Mouse (Mus musculus): ENCODE results near the gene Rap1a.

Rap1a gene

DNA sequence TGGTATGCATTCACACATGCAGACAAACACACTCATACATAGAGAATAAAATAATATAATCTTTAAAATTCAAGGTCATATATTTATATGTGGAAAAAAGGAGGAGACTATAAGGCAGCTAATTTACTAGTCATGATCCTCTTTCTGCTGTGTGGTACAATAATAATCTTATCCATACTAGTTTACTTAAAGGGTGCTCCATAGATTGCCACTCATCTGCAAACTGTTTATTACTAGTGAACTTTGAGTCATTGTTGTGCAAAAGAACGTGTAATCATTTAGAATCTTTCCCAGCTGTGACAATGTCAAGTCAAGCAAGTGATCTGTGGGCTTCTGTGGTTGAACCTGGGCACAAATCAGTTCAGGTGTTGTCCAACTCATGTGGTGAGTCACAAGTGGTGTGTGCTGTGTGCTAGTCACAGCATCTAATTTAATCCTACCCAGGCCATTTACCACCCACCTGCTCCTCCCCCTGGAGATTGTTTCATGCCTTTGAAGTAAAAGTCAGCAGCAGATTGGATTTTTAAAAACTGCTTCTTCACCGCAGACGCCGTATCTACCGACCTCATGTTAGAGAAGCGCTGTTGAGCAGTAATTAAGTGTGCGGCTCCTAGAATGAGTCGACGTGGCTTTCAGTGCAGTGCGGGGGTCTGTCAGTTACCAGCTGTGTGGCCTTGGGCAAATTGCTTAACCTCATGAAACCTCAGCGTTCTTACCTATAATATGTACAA, 5.5 kb upstream of the Rap1a start:
- no peak for DNase-seq (ENCODE audit: low spot score in 2 of 2)

DNA sequence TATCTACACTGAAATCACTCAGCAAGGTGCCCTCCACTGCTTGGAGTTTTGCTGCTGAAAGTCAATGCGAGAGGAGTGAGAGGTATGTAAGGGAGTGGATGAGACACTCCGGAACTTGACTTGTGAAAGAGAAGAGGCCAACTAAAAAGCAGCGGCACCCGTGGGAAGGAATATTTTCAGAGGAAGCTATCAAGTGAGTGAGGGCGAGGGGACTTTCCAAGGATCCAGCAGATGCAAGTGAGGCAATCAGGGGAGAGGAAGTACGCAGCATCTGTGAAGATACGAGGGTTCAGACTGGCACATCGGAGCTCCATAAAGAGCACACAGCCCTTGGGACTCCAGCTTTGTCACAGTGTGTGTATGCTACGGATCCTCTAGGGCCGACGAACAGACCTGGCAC, 2.5 kb upstream of the Rap1a start:
- no peak for DNase-seq (ENCODE audit: low spot score in 2 of 2)

DNA sequence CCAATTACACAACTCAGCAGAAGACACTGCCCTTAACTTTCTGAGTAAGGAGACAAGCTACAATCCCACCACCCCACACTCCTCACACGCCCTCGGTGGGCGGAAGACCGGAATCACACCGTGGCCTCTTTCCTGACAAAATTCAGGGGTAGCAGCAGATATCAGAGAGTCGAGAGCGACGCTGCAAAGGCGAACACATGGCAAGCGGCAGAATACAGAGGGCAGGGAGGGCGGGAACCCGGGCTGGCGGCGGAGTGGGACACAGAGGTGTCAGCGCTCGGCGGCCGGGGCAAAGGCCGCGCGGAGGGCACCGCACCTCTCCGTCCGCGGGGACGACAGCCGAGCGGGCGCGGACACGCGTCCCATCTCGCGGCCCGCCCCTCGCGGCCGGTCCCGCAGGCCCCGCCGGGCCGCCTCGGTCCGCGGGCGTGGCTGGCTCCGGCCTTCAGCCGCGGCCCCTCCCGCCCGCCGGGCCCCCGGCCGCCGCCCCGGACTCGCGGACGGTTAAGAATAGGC, 403 bp downstream of the Rap1a start:
- DNase-seq (ENCODE audit: low spot score in 2 of 2), result peak in 1 of 2 experiments; percentile 32

GRCm38 (mm10) chr3:105800156-105800674, 921 bp downstream of the Rap1a start:
- DNase-seq (ENCODE audit: low spot score in 2 of 2), result no peak

GRCm38 (mm10) chr3:105799375-105799774, 1.8 kb downstream of the Rap1a start:
- no peak for DNase-seq (ENCODE audit: low spot score in 2 of 2)

DNA sequence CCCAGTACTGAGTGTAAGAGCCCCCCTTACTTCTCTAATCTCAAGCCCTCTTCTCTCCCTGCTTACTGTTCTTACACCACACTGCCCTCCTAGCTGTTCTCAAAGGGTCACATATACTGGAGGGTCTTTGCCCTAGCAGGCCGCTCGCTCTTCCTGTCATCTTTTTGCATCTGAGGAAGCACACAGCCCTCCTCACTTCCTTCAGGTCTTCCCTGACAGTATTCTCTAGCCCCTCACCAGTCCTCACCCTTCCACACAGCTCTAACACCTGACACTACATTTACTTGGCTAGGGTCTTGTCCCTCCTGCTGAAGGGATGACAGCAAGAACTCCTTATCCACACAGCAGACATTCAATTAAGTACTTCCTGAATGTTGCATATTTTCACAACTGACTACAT, 2.4 kb downstream of the Rap1a start:
- no peak for DNase-seq (ENCODE audit: low spot score in 2 of 2)

- no peak for DNase-seq (ENCODE audit: low spot score in 2 of 2)
These were observed 3.7 kb downstream of the Rap1a start for GRCm38 (mm10) chr3:105797427-105797826.

DNA sequence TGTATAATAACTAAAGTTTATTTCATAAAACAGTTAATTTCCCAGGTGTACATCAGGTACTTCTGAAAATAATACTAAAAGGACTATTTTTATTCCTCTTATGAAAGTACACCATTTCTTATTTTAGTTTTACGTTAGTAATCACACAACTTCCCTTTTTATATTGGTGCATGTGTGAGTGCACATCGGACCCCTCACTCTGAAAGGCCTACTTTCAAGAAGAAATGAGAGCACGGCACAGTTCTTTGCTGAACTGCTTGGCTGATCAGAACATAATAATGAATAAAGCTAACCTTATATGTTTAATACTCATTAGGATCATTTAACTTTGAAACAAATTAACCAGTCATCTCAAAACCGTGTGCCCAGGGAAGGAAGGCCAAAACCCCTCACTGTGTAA, 4.4 kb downstream of the Rap1a start:
- DNase-seq (ENCODE audit: low spot score in 2 of 2), result no peak

GRCm38 (mm10) chr3:105794309-105794708, 6.8 kb downstream of the Rap1a start:
- DNase-seq (ENCODE audit: low spot score in 2 of 2), result no peak

- no peak for DNase-seq (ENCODE audit: low spot score in 2 of 2)
These were observed 8.8 kb downstream of the Rap1a start for GRCm38 (mm10) chr3:105792309-105792708.

DNA sequence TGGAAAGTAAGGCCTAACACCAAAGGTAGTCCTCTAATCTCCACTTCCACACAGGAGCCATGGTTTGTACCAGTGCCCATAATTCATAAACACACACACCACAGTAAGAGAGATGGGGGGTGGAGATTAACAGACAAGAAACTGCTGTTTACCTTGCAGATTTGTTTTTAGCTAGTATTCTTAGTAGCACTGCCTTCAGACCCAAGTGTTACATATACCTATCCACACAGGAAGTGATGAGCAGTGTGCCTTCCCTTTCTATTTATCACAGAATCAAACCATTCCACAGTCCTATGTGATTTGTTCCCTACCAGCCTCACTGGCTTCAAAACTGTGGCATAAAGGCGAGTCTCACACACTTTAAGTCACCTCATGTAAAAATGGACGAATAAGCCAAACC, 10.0 kb downstream of the Rap1a start:
- DNase-seq (ENCODE audit: low spot score in 2 of 2), result no peak

GRCm38 (mm10) chr3:105790338-105790737, 10.8 kb downstream of the Rap1a start:
- DNase-seq (ENCODE audit: low spot score in 2 of 2), result no peak

DNA sequence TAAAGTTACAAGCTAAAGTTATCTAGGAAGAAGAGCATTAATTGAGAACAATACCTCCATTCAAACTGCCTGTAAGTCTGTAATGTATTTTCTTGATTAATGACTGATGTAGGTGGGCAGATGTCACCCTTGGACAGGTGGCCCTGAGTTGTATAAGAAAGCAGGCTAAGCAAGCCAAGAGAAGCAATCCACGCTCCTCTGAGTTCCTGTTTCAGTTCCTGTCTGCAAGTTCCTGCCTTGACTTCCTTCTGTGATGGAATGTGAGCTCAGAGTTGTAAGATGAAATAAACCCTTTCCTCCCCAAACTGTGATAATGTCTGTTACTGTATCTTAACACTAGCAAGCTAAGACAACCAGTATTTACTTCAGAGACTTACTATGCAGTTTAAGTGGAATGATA, 11.4 kb downstream of the Rap1a start:
- DNase-seq (ENCODE audit: low spot score in 2 of 2), result no peak

DNA sequence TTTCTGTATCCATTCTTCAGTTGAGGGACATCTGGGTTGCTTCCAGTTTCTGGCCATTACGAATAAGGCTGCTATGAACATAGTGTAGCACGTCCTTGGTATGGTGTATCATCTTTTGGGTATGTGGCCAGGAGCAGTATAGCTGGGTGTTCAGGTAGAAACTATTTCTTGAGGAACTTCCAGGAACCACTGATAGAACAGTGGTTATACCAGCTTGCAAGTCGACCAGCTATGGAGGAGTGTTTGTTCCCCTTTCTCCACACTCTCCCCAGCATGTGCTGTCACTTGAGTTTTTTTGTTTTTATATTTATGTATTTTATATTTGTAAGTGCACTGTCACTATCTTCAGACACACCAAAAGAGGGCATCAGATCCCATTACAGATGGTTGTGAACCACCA, 13.8 kb downstream of the Rap1a start:
- no peak for DNase-seq (ENCODE audit: low spot score in 2 of 2)

DNA sequence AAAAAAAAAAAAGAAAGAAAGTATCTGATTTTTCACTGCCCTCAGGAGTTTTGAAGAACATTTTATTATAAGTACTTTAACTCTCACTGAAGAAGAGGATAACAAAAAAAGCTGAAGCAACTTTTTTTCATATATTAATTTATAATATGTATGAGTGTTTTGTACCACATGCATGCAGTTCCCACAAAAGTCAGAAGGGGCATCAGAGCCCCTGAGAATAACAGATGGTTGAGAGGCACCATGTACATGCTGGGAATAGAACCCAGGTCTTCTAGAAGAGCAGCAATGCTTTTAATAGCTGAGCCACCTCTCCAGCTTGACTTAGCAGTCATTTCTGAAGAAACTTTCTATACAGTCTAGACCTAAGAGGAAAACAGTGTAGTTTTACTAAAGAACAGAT, 15.3 kb downstream of the Rap1a start:
- DNase-seq (ENCODE audit: low spot score in 2 of 2), result no peak

- no peak for DNase-seq (ENCODE audit: low spot score in 2 of 2)
These were observed 17.3 kb downstream of the Rap1a start for GRCm38 (mm10) chr3:105783809-105784208.

DNA sequence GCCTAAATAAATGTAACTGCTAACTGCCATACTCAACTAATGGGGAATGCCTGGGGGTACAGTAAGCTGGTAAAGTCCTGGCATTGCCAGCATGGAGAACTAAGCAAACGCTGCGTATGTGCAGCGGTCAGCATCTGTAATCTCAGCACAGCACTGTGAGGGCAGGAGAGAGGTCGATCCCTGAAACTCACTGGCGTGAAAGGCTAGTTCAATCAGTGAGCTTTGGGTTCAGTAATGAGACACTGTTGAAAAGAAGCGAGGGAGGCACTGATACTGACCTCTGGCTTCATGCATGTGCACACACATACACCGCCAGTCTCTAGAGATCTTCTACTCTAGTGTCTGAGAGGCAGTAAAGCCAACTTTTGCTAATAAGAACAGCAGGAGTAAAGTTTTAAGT, 18.7 kb downstream of the Rap1a start:
- no peak for DNase-seq (ENCODE audit: low spot score in 2 of 2)

DNA sequence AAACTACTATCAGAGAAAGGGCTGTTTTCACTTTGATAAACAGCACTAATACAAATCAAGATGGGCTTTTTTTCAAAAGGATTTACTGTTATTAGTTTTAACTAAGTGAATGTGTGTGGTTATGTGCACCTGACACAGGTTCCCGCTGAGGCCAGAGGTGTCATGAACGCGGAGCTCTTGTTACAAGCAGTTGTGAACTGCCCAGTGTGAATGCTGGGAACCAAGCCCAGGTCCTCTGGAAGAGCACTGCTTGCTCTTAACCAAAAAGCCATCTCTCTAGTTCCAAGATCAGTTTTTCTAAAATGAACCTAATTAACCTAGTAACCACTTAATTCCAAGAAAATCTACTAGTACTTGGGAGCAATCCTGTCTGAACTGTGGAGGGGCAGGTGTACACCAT, 23.1 kb downstream of the Rap1a start:
- no peak for DNase-seq (ENCODE audit: low spot score in 2 of 2)

GRCm38 (mm10) chr3:105774496-105774895, 26.6 kb downstream of the Rap1a start:
- DNase-seq (ENCODE audit: low spot score in 2 of 2), result no peak

DNA sequence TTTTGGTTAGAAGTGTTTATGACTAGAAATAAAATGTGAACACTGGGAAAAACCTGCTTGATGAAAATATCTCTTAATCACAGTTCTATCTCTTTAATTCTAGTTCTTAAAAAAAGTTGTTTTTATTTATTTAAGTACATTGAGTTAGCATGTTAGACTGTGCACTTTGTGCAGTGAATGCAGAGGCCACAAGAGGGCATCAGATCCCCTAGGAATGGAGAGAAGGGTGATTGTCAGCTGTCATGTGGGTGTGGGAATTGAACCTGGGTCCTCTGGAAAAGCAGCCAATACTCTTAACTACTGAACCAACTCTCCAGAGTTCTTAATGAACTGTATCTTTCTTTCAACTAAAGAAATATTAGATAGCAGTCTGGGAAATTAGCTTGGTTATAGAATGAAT, 29.6 kb downstream of the Rap1a start:
- no peak for DNase-seq (ENCODE audit: low spot score in 2 of 2)

DNA sequence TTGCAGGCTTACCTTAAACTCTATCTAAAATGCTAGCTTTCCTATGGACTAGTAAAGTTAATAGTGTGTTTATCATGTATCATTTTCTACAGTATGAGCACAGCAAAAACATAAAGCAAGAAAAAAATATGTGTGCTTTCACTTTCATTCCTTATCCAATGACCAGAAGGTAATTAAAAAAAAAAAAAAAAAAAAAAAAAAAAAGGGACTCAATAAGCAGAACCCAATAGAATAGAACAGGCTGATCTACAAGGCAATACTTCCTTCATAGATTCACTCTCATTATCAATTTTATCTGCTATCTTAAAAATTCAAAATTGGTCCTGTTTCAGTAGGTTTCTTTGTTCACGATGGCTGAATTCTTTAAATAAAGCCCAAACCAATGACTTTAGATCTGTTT, 30.3 kb downstream of the Rap1a start:
- DNase-seq (ENCODE audit: low spot score in 2 of 2), result no peak

GRCm38 (mm10) chr3:105769380-105769779, 31.8 kb downstream of the Rap1a start:
- no peak for DNase-seq (ENCODE audit: low spot score in 2 of 2)

GRCm38 (mm10) chr3:105768529-105768928, 32.6 kb downstream of the Rap1a start:
- DNase-seq (ENCODE audit: low spot score in 2 of 2), result no peak

Data from cerebellum, postnatal 4 days (tissue).